Mouse (Mus musculus) lung, adult 18-20 months (tissue): ENCODE measurements around the gene Klra17.
"Not testable (repeated sequence)": the region's sequence is repeated elsewhere in the genome, so short reads cannot be mapped to it uniquely, and the experiment has no call there.

Experiments used
- DNase-seq, 2 experiments: peaks; one replicate each; pipeline ENCODE4 v3.0.0; 2022; ENCODE audit warnings: mixed read lengths in 2 of 2

Gene Klra17

DNA sequence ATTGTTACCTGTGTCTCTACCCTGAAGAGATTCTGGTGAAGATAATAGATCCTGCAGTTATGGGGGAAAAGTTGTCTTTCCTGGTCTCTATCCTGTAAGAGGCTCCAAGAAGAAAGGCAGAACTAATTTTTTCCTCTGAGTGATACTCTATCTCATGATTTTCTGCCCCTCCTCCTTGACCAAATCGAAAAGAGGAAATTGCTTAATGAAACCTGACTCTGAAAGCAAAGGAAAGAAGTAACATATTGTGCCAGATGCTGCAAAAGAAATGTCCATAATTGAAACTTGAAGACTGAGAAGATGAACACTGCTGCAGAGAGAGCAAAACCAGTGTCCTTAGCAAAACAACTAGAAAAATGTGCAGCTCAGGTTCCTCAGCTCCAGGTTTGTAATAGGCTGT is at the start of gene Klra17:
Gene Klra17, minus strand, starts transcription at position 124 of the 400 bp plus-strand sequence.
- DNase-seq: no peak

DNA sequence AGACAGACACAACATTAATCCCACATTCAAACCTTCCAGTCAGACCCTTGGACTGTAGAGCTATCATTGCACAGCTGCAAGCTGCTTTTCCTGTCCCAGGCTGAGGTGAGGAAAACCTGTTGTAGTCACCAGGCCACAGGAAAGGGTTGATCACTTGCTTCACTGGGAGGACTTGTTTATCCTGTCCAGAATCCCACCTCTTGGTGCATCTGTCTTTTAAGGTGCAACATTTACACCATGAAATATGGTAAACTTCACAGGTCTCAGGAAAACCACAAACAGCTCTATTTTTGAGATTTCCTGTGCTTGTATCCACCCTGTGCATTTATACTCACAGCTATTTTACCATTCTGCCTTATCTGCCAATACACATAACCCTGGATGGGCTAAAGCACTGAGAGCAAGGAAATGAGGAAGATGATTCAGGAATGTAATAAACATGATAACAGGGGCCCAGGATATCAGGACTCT is 41.0 kb upstream of the Klra17 start, which contains the start of gene Klra5:
Gene Klra5, minus strand, starts transcription at position 175 of the 471 bp plus-strand sequence.
- DNase-seq: not testable (repeated sequence)

GRCm38 (mm10) chr6:129916996-129917395 is 40.5 kb upstream of the Klra17 start:
- no peak for DNase-seq

- no peak for DNase-seq
Measured at GRCm38 (mm10) chr6:129882525-129882924, 6.1 kb upstream of the Klra17 start.

DNA sequence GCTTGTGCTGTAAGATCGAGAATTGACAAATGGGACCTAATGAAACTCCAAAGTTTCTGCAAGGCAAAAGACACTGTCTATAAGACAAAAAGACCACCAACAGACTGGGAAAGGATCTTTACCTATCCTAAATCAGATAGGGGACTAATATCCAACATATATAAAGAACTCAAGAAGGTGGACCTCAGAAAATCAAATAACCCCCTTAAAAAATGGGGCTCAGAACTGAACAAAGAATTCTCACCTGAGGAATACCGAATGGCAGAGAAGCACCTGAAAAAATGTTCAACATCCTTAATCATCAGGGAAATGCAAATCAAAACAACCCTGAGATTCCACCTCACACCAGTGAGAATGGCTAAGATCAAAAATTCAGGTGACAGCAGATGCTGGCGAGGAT is 14.1 kb downstream of the Klra17 start, which contains the start of gene Gm17631:
Gene Gm17631, plus strand, starts transcription at position 301 of the 400 bp plus-strand sequence.
- DNase-seq: not testable (repeated sequence)

GRCm38 (mm10) chr6:129825559-129825958 is 50.9 kb downstream of the Klra17 start:
- DNase-seq: no peak

DNA sequence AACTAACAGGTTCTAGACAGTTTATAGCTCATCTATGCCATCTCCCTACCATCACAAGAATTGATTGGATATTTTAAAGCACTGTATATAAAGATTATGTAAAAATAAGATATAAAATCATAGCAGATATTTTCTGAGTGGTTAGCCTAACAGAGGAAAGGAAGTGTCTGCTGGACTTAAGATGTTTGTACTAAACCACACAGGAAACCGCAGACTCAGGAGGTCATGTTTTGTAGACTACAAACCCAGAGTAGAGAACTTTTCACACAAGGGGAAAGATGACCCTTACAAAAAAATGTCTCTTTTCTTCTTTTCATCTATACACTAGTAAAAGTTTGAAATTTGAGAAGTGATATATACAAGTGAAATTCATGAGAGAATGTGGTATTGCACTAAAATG is 52.5 kb downstream of the Klra17 start:
- DNase-seq: no peak

DNA sequence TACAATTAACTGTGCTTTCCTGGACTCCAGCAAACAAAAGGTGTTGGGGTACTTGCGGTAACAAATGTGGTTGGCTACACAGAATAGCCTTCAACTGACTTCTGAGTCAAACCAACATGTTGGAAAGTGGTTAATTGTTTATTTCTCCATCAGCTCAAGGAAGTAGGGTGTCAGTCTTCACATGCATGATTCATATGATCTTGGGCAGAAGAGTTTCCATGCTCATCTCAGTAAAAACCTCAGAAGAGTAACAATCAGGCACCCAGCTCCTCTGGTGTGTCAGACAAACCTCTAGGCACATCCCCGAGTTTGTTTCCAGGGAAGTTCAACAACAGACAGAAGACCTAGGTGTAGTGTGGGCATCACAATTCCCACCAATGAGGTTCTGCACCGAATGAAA is 58.7 kb downstream of the Klra17 start:
- DNase-seq: no peak

DNA sequence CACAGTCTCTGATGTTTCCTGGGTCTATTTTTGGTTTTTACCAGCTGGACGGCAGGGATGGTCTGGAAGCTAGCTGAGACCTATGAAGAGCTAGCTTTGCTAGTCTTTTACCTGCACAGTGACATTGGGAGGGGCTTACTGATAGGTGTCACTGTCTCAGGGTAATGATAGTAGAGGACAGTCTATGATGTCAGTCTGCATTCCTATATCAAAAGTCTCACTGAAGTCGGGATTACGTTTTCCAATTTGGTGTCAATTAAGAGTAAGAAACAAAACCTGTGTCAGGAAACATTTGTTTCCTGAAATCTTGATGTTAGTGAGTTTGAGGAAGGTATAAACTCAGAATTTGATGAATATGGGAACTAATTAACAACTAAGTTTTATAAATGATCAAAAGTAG is 92.3 kb downstream of the Klra17 start, which contains the start of gene Gm156:
Gene Gm156, minus strand, starts transcription at position 101 of the 400 bp plus-strand sequence.
- DNase-seq: not testable (repeated sequence)
